Mouse (Mus musculus): ENCODE measurements around the gene D930020B18Rik. TPM values are rescaled to one million over a fixed set of nuclear protein-coding genes. Genes with fewer than 3 reads are reported as not detected.

The D930020B18Rik gene
- total and polyA plus RNA-seq, 3 experiments, result 0.61 to 0.65 TPM; not detected in 1

GRCm38 (mm10) chr10:121608177-121608576, 33.2 kb upstream of the D930020B18Rik start:
- H3K4me3 ChIP-seq (ENCODE audit: control insufficient read depth in 1 of 2, insufficient read depth in 1 of 2, low read depth in 2 of 2, low read length in 2 of 2), result no peak overlapping the region
- H3K9ac ChIP-seq (ENCODE audit: control insufficient read depth, low read depth, low read length, poor library complexity, severe bottlenecking), result no peak overlapping the region
- no peaks in the 10 kb centered on the region for H3K9me3 ChIP-seq (replicated peaks; ENCODE audit: insufficient read depth, low read length)
- TF ChIP-seq TAL1 (IDR thresholded peaks at IDR 0.05; ENCODE audit: low read length) (no peak), CHD1 (IDR thresholded peaks at IDR 0.05; ENCODE audit: low read depth, low read length) (no peak), TBP (IDR thresholded peaks at IDR 0.05; ENCODE audit: low read depth, low read length) (no peak), KAT2A (conservative IDR thresholded peaks at IDR 0.05; ENCODE audit: low read depth, low read length) (no peak), CHD2 (IDR thresholded peaks at IDR 0.05; ENCODE audit: low read length) (no peak), GABPA (IDR thresholded peaks at IDR 0.05; ENCODE audit: low read depth, low read length) (no peak), ZMIZ1 (IDR thresholded peaks at IDR 0.05; ENCODE audit: low read depth, low read length) (no peak), ZKSCAN1 (IDR thresholded peaks at IDR 0.05; ENCODE audit: low read depth, low read length) (no peak), SMC3 (IDR thresholded peaks at IDR 0.05; ENCODE audit: low read depth, low read length) (no peak)
- peaks cover 0 to 64% of the 10 kb centered on the region in 2 experiments; a peak in 2 of 4 replicates for H3K36me3 ChIP-seq (ENCODE audit: control insufficient read depth in 1 of 2, insufficient read depth in 2 of 2, low read length in 2 of 2)
- no peaks in the 10 kb centered on the region for H3K4me1 ChIP-seq (ENCODE audit: control insufficient read depth in 1 of 2, insufficient read depth in 2 of 2, low read length in 2 of 2)
- DNase-seq (ENCODE audit: low read depth, low spot score), result no peak
- no peaks in the 10 kb centered on the region for H3K27me3 ChIP-seq (ENCODE audit: control insufficient read depth in 1 of 2, insufficient read depth in 2 of 2, low read length in 2 of 2)
- no peak overlapping the region for H3K27ac ChIP-seq (ENCODE audit: control insufficient read depth, low read depth, low read length)
- peaks cover 2% of the 10 kb centered on the region; the same call in 1 of the 2 replicates for H3K79me2 ChIP-seq (ENCODE audit: control insufficient read depth, insufficient read depth, low read length, poor library complexity)

GRCm38 (mm10) chr10:121611587-121611986, 29.8 kb upstream of the D930020B18Rik start:
- no peaks in the 10 kb centered on the region for H3K27me3 ChIP-seq (ENCODE audit: control insufficient read depth in 1 of 2, insufficient read depth in 2 of 2, low read length in 2 of 2)
- peaks cover 0 to 71% of the 10 kb centered on the region in 2 experiments; a peak in 2 of 4 replicates for H3K36me3 ChIP-seq (ENCODE audit: control insufficient read depth in 1 of 2, insufficient read depth in 2 of 2, low read length in 2 of 2)
- H3K27ac ChIP-seq (ENCODE audit: control insufficient read depth, low read depth, low read length), result no peak overlapping the region
- H3K79me2 ChIP-seq (ENCODE audit: control insufficient read depth, insufficient read depth, low read length, poor library complexity), result peaks cover 2% of the 10 kb centered on the region; the same call in 1 of the 2 replicates
- H3K4me3 ChIP-seq (ENCODE audit: control insufficient read depth in 1 of 2, insufficient read depth in 1 of 2, low read depth in 2 of 2, low read length in 2 of 2), result no peak overlapping the region
- no peak overlapping the region for H3K9ac ChIP-seq (ENCODE audit: control insufficient read depth, low read depth, low read length, poor library complexity, severe bottlenecking)
- DNase-seq (ENCODE audit: low read depth, low spot score), result no peak
- TF ChIP-seq MYC (IDR thresholded peaks at IDR 0.05; ENCODE audit: low read depth, low read length) (no peak), GABPA (IDR thresholded peaks at IDR 0.05; ENCODE audit: low read depth, low read length) (no peak), NELFE (IDR thresholded peaks at IDR 0.05; ENCODE audit: low read depth, low read length) (no peak), MAX (IDR thresholded peaks at IDR 0.05; ENCODE audit: low read length) (no peak), TCF12 (IDR thresholded peaks at IDR 0.05; ENCODE audit: low read depth, low read length) (no peak)
- no peaks in the 10 kb centered on the region for H3K4me1 ChIP-seq (ENCODE audit: control insufficient read depth in 1 of 2, insufficient read depth in 2 of 2, low read length in 2 of 2)
- H3K9me3 ChIP-seq (replicated peaks; ENCODE audit: insufficient read depth, low read length), result no peaks in the 10 kb centered on the region

GRCm38 (mm10) chr10:121612448-121612847, 28.9 kb upstream of the D930020B18Rik start:
- no peaks in the 10 kb centered on the region for H3K9me3 ChIP-seq (replicated peaks; ENCODE audit: insufficient read depth, low read length)
- H3K27ac ChIP-seq (ENCODE audit: control insufficient read depth, low read depth, low read length), result no peak overlapping the region
- no peaks in the 10 kb centered on the region for H3K4me1 ChIP-seq (ENCODE audit: control insufficient read depth in 1 of 2, insufficient read depth in 2 of 2, low read length in 2 of 2)
- no peak for DNase-seq (ENCODE audit: low read depth, low spot score)
- H3K27me3 ChIP-seq (ENCODE audit: control insufficient read depth in 1 of 2, insufficient read depth in 2 of 2, low read length in 2 of 2), result no peaks in the 10 kb centered on the region
- no peak overlapping the region for H3K4me3 ChIP-seq (ENCODE audit: control insufficient read depth in 1 of 2, insufficient read depth in 1 of 2, low read depth in 2 of 2, low read length in 2 of 2)
- TF ChIP-seq RCOR1 (IDR thresholded peaks at IDR 0.05; ENCODE audit: low read depth, low read length), result no peak
- no peak for TF ChIP-seq ZMIZ1 (IDR thresholded peaks at IDR 0.05; ENCODE audit: low read depth, low read length)
- TF ChIP-seq ZNF384 (IDR thresholded peaks at IDR 0.05; ENCODE audit: low read depth, low read length), result no peak
- no peak for TF ChIP-seq ETS1 (IDR thresholded peaks at IDR 0.05; ENCODE audit: low read depth, low read length)
- TF ChIP-seq USF1 (IDR thresholded peaks at IDR 0.05; ENCODE audit: low read depth, low read length), result no peak
- TF ChIP-seq MXI1 (IDR thresholded peaks at IDR 0.05; ENCODE audit: low read depth, low read length), result no peak
- no peak for TF ChIP-seq KAT2A (conservative IDR thresholded peaks at IDR 0.05; ENCODE audit: low read depth, low read length)
- TF ChIP-seq MAZ (IDR thresholded peaks at IDR 0.05; ENCODE audit: low read depth, low read length), result no peak
- TF ChIP-seq GABPA (IDR thresholded peaks at IDR 0.05; ENCODE audit: low read depth, low read length), result no peak
- no peak for TF ChIP-seq TAL1 (IDR thresholded peaks at IDR 0.05; ENCODE audit: low read length)
- no peak for TF ChIP-seq RAD21 (IDR thresholded peaks at IDR 0.05; ENCODE audit: low read depth, low read length)
- TF ChIP-seq POLR2AphosphoS5 (IDR thresholded peaks at IDR 0.05; ENCODE audit: borderline replicate concordance, low read depth, low read length), result no peak
- no peak for TF ChIP-seq USF2 (IDR thresholded peaks at IDR 0.05; ENCODE audit: borderline replicate concordance in 1 of 2, insufficient read depth in 1 of 2, low read depth in 1 of 2, low read length in 2 of 2)
- no peak for TF ChIP-seq ZKSCAN1 (IDR thresholded peaks at IDR 0.05; ENCODE audit: low read depth, low read length)
- TF ChIP-seq POLR2AphosphoS2 (IDR thresholded peaks at IDR 0.05; ENCODE audit: low read length), result no peak
- no peak for TF ChIP-seq SIN3A (IDR thresholded peaks at IDR 0.05; ENCODE audit: low read length)
- no peak for TF ChIP-seq GATA1 (IDR thresholded peaks at IDR 0.05; ENCODE audit: low read depth, low read length)
- TF ChIP-seq MYC (IDR thresholded peaks at IDR 0.05; ENCODE audit: low read depth, low read length), result no peak
- TF ChIP-seq MYB (IDR thresholded peaks at IDR 0.05; ENCODE audit: low read depth, low read length), result no peak
- peaks cover 2% of the 10 kb centered on the region; the same call in 1 of the 2 replicates for H3K79me2 ChIP-seq (ENCODE audit: control insufficient read depth, insufficient read depth, low read length, poor library complexity)
- H3K36me3 ChIP-seq (ENCODE audit: control insufficient read depth in 1 of 2, insufficient read depth in 2 of 2, low read length in 2 of 2), result peaks cover 0 to 74% of the 10 kb centered on the region in 2 experiments; a peak in 2 of 4 replicates
- H3K9ac ChIP-seq (ENCODE audit: control insufficient read depth, low read depth, low read length, poor library complexity, severe bottlenecking), result no peak overlapping the region
